Mouse (Mus musculus) C2C12 (cell line): ENCODE data around the gene Actl10.
A peak's percentile ranks its signal among the peaks of the same experiment; 100 is the strongest.

ENCODE experiments used
- CEBPB ChIP-seq: IDR thresholded peaks from one replicate; pipeline ENCODE4 v1.6.1; 2011; ENCODE audit warnings: low read depth, mild to moderate bottlenecking, control low read depth, moderate library complexity
- CTCF ChIP-seq: IDR thresholded peaks from one replicate; pipeline ENCODE4 v1.5.1; 2011; ENCODE audit not compliant: control insufficient read depth, insufficient read depth, insufficient read length
- FOSL1 ChIP-seq: IDR thresholded peaks from one replicate; pipeline ENCODE4 v1.8.0; 2011; ENCODE audit warnings: mild to moderate bottlenecking, low read length; ENCODE audit not compliant: poor library complexity, insufficient read depth, severe bottlenecking
- MAX ChIP-seq: IDR thresholded peaks from one replicate; pipeline ENCODE4 v1.6.1; 2011; ENCODE audit warnings: mild to moderate bottlenecking, control low read depth
- MYOD1 ChIP-seq: IDR thresholded peaks from one replicate; pipeline ENCODE4 v1.6.1; 2011; ENCODE audit warnings: low read depth; ENCODE audit not compliant: control insufficient read depth, insufficient read length
- USF1 ChIP-seq: IDR thresholded peaks from one replicate; pipeline ENCODE4 v1.6.1; 2011; ENCODE audit warnings: low read depth, mild to moderate bottlenecking, control low read depth, moderate library complexity

- no peak for TF ChIP-seq MAX
- no peak for TF ChIP-seq CTCF
- no peak for TF ChIP-seq MYOD1
- TF ChIP-seq USF1 = peak; percentile 67
- TF ChIP-seq FOSL1 = no peak
- no peak for TF ChIP-seq CEBPB
Measured at GRCm38 (mm10) chr2:154521449-154521848, 30.1 kb upstream of the Actl10 start.
